Mouse (Mus musculus) myocyte (in vitro differentiated cells): ENCODE results near the gene Ccdc177. TPM values are rescaled to one million over a fixed set of nuclear protein-coding genes. Genes with fewer than 3 reads are reported as not detected.

Experiments
- H3K27me3 ChIP-seq: one replicate; pipeline ENCODE4 v1.6.1; 2011; ENCODE audit not compliant: control insufficient read depth, insufficient read depth, insufficient read length
- H3K36me3 ChIP-seq: one replicate; pipeline ENCODE4 v1.6.1; 2011; ENCODE audit not compliant: control insufficient read depth, insufficient read depth
- H3K4me2 ChIP-seq: one replicate; pipeline ENCODE4 v1.6.1; 2011; ENCODE audit warnings: low read depth, control low read depth
- H3K4me3 ChIP-seq: one replicate; pipeline ENCODE4 v1.5.1; 2011; ENCODE audit warnings: mild to moderate bottlenecking, control low read depth, moderate library complexity
- H3K79me2 ChIP-seq: one replicate; pipeline ENCODE4 v1.6.1; 2011; ENCODE audit not compliant: control insufficient read depth, insufficient read depth
- H3ac ChIP-seq: one replicate; pipeline ENCODE4 v1.6.1; 2011; ENCODE audit not compliant: control insufficient read depth, insufficient read length
- CEBPB ChIP-seq: IDR thresholded peaks from 2 replicates; pipeline ENCODE4 v1.6.1; 2011; ENCODE audit warnings: mild to moderate bottlenecking, moderate library complexity; ENCODE audit not compliant: poor library complexity, insufficient read depth, severe bottlenecking
- E2F4 ChIP-seq: IDR thresholded peaks from one replicate; pipeline ENCODE4 v1.6.1; 2011; ENCODE audit warnings: mild to moderate bottlenecking, control low read depth, moderate library complexity; ENCODE audit not compliant: insufficient read depth
- MAX ChIP-seq: IDR thresholded peaks from one replicate; pipeline ENCODE4 v1.6.1; 2011; ENCODE audit warnings: low read depth, mild to moderate bottlenecking, control low read depth
- MYOD1 ChIP-seq, 3 experiments: IDR thresholded peaks; one replicate each; pipeline ENCODE4 v1.6.1; 2011; ENCODE audit warnings: control low read depth in 2 of 3, low read depth in 2 of 3, mild to moderate bottlenecking in 2 of 3, moderate library complexity in 1 of 3; ENCODE audit not compliant: insufficient read length in 2 of 3, control insufficient read depth in 1 of 3
- MYOG ChIP-seq, 3 experiments: IDR thresholded peaks; one replicate each; pipeline ENCODE4 v1.6.1; 2011; ENCODE audit warnings: control low read depth in 2 of 3, low read depth in 2 of 3, mild to moderate bottlenecking in 2 of 3; ENCODE audit not compliant: insufficient read length in 2 of 3, control insufficient read depth in 1 of 3, insufficient read depth in 1 of 3
- POLR2A ChIP-seq: IDR thresholded peaks from one replicate; pipeline ENCODE4 v1.6.1; 2011; ENCODE audit warnings: low read depth, mild to moderate bottlenecking, control low read depth, moderate library complexity; ENCODE audit not compliant: insufficient read length
- POLR2AphosphoS2 ChIP-seq: IDR thresholded peaks from one replicate; pipeline ENCODE4 v1.6.1; 2011; ENCODE audit warnings: low read depth, control low read depth; ENCODE audit not compliant: insufficient read length
- REST ChIP-seq: IDR thresholded peaks from one replicate; pipeline ENCODE4 v1.6.1; 2011; ENCODE audit warnings: mild to moderate bottlenecking, control low read depth, moderate library complexity; ENCODE audit not compliant: insufficient read depth, insufficient read length
- SRF ChIP-seq: IDR thresholded peaks from one replicate; pipeline ENCODE4 v1.6.1; 2011; ENCODE audit warnings: low read depth; ENCODE audit not compliant: control insufficient read depth, insufficient read length
- TCF12 ChIP-seq: IDR thresholded peaks from one replicate; pipeline ENCODE4 v1.6.1; 2011; ENCODE audit warnings: mild to moderate bottlenecking, control low read depth; ENCODE audit not compliant: poor library complexity, insufficient read depth, severe bottlenecking
- TCF3 ChIP-seq: IDR thresholded peaks from one replicate; pipeline ENCODE4 v1.6.1; 2011; ENCODE audit warnings: low read depth, control low read depth; ENCODE audit not compliant: insufficient read length
- USF1 ChIP-seq: IDR thresholded peaks from one replicate; pipeline ENCODE4 v1.6.1; 2011; ENCODE audit warnings: low read depth, mild to moderate bottlenecking, control low read depth, moderate library complexity
- polyA plus RNA-seq: library from polyadenylated mRNA; unstranded; fragments of >200 nt; fragmentation: generic; extraction: Trizol; gene quantifications from one replicate; pipeline ENCODE4 v1.2.1, GENCODE M21; 2012; ENCODE audit warnings: missing spikeins

Ccdc177 gene
- polyA plus RNA-seq, 1 experiment, result not detected

DNA sequence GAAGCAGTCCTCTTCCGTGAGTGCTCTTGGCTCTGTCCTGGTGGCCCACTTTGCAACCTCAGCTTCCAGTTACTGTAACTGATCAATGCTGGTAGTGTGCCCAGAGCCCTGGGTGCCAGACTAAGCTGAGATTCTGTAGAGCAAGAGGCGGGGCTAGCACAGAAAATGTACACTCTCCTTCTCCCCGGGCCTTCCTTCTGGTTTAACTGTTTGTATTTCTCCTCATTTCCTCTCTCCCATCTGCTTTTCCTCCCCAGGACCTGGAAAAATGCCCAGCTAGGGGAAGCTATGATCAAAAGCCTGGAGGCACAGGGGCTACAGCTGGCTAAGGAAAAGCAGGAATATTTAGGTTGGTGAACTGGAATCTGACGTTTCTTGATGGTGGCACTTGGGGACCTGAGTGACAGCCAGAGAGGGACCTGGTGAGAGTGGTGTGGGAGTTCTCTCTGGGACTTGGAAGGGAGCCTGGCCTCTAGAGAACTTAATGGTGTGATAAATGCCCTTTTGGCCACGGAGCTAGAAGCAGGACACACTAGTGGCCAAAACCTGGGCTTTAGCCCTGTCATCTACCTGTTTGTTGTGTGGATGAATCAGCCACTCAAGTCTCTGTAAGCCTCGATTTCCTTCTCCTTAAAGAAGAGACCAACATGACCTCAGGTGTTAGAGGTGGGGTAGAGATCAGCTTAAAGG is 53.4 kb downstream of the Ccdc177 start:
- Histone ChIP-seq H3K79me2 (no peaks in the 10 kb centered on the region), H3K4me2 (no peak overlapping the region), H3K4me3 (no peak overlapping the region), H3K36me3 (no peaks in the 10 kb centered on the region), H3ac (no peak overlapping the region), H3K27me3 (peaks cover 76% of the 10 kb centered on the region)
- no peak for TF ChIP-seq MAX
- TF ChIP-seq MYOG (IDR thresholded peaks at IDR 0.05; ENCODE audit: control insufficient read depth in 1 of 3, insufficient read depth in 1 of 3, insufficient read length in 2 of 3, low read depth in 2 of 3), result no peak
- no peak for TF ChIP-seq USF1
- no peak for TF ChIP-seq TCF3
- no peak for TF ChIP-seq E2F4
- no peak for TF ChIP-seq MYOD1 (IDR thresholded peaks at IDR 0.05; ENCODE audit: control insufficient read depth in 1 of 3, insufficient read length in 2 of 3, low read depth in 2 of 3)
- TF ChIP-seq POLR2AphosphoS2, result no peak
- no peak for TF ChIP-seq REST
- TF ChIP-seq POLR2A, result no peak
- no peak for TF ChIP-seq SRF
- TF ChIP-seq TCF12, result no peak
- TF ChIP-seq CEBPB, result no peak

GRCm38 (mm10) chr12:80706208-80706914 is 54.1 kb downstream of the Ccdc177 start:
- no peak for TF ChIP-seq CEBPB
- no peak for TF ChIP-seq SRF
- TF ChIP-seq MYOD1 (IDR thresholded peaks at IDR 0.05; ENCODE audit: control insufficient read depth in 1 of 3, insufficient read length in 2 of 3, low read depth in 2 of 3), result no peak
- no peak for TF ChIP-seq REST
- TF ChIP-seq TCF3, result no peak
- TF ChIP-seq E2F4, result no peak
- no peak for TF ChIP-seq TCF12
- TF ChIP-seq POLR2AphosphoS2, result no peak
- TF ChIP-seq USF1, result no peak
- no peak for TF ChIP-seq MAX
- no peak for TF ChIP-seq POLR2A
- no peak for TF ChIP-seq MYOG (IDR thresholded peaks at IDR 0.05; ENCODE audit: control insufficient read depth in 1 of 3, insufficient read depth in 1 of 3, insufficient read length in 2 of 3, low read depth in 2 of 3)
- Histone ChIP-seq H3K27me3 (peaks cover 73% of the 10 kb centered on the region), H3ac (no peak overlapping the region)

More at GRCm38 (mm10) chr12:80706208-80706914, 54.1 kb downstream of the Ccdc177 start:
- Histone ChIP-seq H3K79me2 (no peaks in the 10 kb centered on the region), H3K4me2 (no peak overlapping the region), H3K36me3 (no peaks in the 10 kb centered on the region), H3K4me3 (no peak overlapping the region)

Other genes with a start within 250 kb of the Ccdc177 start
- 0.11 TPM for gene Galnt16, start 242.4 kb downstream of the Ccdc177 start, polyA plus RNA-seq
- 16.6 TPM for gene Slc39a9, start 116.8 kb downstream of the Ccdc177 start, polyA plus RNA-seq
- gene Erh, start 116.3 kb downstream of the Ccdc177 start, polyA plus RNA-seq, result 164 TPM
- gene Plekhd1, start 68.1 kb downstream of the Ccdc177 start, polyA plus RNA-seq, result not detected
- 64.0 TPM for gene Susd6, start 29.8 kb upstream of the Ccdc177 start, polyA plus RNA-seq
- gene Srsf5, start 184.8 kb upstream of the Ccdc177 start, polyA plus RNA-seq, result 123 TPM
- 0.02 TPM for gene Slc10a1, start 208.0 kb upstream of the Ccdc177 start, polyA plus RNA-seq